Mouse (Mus musculus): ENCODE results near the gene Cdc45. TPM values are rescaled to one million over a fixed set of nuclear protein-coding genes. Genes with fewer than 3 reads are reported as not detected.

Cdc45 gene
- total RNA-seq, 1 experiment from 2014 or later = 65.1 TPM

DNA sequence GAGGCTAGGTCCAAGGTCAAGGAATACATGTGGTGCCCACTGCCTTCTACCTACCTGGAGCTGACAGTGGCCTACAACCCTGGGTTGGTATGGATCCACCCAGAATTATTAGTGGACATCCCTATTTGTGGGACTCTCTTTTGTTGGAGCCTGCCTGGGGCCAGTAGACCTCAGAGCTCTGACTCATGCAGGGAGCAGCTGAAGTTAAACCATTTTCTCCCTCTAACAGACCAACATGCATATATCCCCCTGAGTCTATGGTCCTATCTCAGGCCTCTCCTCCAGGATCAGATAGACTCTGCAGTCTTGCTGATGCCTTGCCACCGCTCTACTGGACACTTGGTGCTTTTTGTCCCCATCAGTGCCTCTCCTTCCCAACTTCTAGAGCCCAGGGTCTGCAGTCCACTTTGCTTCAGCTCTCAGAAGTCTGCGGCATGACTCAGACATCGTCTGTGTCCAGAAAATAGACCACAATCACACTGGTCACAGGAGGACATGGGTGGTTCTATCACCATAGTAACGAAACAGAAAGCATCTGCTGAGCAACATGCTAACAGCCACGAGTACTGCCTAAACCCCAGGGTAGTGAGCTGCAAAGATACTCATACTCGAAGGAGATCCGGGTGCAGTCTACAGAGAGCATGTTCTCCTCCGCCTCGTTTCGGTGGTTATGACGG, 16.4 kb downstream of the Cdc45 start:
- ATAC-seq (replicated peaks; ENCODE audit: low read depth, poor library complexity, severe bottlenecking) = no peak

DNA sequence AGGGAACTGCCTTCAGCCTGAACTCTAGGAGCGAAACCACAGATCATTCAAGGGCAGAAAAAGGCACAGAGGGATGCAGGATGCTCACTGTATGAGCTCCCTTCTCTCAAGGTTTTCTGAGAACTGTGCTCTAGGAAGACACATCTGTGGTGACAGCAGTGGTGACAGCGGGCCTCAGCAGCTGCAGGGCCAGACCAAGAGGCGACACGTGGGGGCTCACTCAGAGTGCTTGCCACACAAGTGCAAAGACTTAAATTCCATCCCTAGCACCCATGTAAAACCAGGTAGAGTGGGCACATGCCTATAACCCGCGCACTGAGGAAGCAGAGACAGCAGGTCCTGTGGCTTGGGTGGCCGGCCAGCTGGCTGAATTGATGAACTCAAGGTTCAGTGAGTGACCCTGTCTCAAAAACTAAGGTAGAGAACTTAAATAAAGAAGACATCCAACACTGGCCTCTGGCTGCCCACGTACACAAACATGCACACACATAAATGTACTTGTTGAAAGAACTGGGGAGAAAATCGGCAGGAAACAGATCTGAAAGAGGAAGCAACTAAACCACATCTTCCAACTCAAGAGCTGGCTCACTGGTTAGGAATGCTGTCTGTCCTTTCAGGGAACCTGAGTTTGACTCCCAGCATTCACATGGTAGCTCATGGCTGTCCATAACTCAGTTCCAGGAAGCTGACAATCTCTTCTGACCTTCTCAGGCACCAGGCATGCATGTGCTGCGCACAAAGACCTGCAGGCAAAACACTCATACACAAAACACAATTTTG, 23.0 kb downstream of the Cdc45 start:
- peak; percentile 72 for ATAC-seq (replicated peaks; ENCODE audit: low read depth, poor library complexity, severe bottlenecking)

DNA sequence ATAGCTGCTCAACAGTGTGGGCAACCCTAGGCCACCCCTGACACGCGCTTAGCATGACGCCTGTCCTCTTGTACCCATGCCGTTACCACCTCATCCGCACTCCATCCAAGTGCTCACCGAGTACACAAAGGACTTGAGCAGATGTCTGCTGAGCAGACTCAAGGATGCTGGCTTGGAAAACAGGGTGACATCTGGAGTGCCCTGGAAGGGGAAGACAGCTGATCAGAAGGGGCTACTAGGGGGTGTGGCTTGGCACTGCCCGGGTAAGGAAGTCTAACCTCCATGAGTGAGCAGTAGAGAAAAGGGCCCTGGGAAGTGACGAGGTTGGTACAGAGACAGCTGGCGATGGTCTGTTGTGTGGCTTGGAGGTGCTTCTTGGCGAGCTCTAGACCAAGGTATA, 25.1 kb downstream of the Cdc45 start:
- ATAC-seq (replicated peaks; ENCODE audit: low read depth, poor library complexity, severe bottlenecking) = no peak

DNA sequence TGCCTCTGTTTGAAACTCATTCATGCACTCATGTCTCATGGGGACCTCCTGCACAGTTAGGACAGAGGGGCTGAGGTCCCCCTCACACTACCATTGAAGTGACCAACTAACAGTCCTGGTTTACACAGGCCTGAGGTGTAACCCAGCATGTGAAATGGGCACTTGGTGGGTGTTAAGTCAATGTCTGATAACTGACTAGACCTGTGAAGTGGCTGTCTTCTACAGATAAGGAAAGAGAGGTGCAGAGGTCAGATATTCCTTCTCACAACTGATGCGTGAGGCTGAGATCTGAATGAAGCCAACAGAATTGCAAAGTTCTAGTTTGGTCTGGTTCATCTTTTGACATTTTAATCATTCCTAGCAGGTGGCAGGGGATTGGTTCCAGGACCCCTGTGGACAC, 26.3 kb downstream of the Cdc45 start:
- no peak for ATAC-seq (replicated peaks; ENCODE audit: low read depth, poor library complexity, severe bottlenecking)

DNA sequence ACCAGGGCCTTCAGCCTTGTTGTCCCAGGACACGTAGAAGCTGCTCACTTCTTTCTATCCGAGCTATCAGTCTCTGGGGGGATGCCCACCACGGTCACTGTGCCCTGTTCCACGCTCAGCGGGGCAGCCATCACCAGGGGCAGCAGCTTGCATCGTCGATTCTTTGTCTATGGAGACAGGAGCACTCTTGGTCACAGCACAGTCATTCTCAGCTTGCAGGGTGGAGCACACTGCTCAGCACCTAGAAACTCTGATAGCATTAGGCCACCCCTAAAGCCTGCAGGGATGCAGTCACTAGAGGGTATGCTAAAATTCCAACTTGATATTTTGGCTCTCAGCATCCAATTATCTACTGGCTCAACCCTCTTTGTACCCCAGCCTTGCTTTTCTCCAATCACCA, 26.8 kb downstream of the Cdc45 start:
- ATAC-seq (replicated peaks; ENCODE audit: low read depth, poor library complexity, severe bottlenecking) = no peak

DNA sequence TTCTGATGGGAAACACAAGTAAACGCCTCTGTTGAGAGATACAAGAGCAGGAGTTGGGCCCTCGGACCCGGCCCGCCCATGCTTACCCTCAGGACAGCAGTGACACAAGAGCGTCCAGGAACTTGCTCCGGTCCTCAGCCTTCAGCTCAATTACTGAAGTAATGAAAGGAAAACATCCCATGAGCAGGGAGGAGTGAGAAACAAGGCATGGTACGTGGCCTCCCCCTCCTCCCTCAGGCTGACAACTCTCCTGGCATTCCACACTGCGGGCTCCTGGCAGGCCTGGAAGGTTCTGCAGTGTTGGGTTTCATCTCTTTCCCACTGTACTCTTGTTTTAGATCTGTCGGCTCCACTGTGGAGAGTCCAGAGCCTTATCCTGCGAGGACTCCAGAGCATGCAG, 30.0 kb downstream of the Cdc45 start:
- ATAC-seq (replicated peaks; ENCODE audit: low read depth, poor library complexity, severe bottlenecking) = no peak

DNA sequence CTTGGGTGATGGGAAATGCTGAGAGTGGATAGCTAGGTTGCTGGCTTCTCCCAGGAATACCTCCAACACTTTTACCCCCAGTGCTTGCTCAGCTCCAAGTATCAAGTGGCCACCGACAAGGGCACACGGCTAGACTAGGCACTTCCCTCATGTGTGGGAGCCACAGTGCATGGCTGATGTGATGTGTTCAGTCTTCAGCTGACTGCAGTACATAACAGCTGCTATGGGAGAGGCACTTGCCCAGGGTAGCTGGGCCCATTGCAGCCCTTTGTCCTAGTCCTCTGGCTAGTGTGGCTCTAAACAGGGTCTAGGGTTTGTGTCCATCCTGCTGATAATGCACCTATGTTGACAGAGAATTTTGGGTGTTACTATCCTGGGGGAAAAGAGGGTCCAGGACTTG, 33.3 kb downstream of the Cdc45 start:
- ATAC-seq (replicated peaks; ENCODE audit: low read depth, poor library complexity, severe bottlenecking) = no peak

DNA sequence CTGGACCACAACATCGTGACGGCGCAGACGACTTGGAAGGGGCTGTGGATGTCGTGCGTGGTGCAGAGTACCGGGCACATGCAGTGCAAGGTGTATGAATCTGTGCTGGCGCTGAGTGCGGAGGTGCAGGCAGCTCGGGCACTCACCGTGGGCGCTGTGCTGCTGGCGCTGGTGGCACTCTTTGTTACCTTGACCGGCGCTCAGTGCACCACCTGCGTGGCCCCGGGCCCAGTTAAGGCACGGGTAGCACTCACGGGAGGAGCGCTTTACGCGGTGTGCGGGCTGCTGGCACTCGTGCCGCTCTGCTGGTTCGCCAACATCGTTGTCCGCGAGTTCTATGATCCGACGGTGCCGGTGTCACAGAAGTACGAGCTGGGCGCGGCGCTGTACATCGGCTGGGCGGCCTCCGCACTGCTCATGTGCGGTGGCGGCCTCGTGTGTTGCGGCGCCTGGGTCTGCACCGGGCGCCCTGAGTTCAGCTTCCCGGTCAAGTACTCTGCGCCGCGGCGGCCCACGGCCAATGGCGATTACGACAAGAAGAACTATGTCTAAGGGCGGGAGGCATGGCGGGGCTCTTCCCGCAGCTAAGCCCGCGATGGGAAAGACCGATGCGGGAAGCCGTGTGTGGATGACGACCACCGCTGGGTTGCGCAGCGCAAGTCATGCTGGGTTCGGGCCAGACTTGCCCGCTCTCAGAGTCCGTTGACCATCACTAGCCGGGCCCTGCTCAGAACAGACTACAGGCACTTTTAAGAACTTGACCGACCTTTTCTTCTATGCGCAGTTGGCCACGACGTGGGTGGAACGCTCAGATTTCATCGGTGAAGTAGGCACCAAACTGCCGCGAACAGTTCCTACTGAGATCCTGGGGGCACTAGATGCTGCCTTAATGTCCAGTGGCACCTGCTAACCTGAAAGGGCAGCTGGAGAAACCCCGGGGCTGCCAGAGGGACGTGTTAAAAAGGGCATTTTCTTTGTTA, 34.4 kb downstream of the Cdc45 start:
- ATAC-seq (replicated peaks; ENCODE audit: low read depth, poor library complexity, severe bottlenecking) = peak; percentile 31

DNA sequence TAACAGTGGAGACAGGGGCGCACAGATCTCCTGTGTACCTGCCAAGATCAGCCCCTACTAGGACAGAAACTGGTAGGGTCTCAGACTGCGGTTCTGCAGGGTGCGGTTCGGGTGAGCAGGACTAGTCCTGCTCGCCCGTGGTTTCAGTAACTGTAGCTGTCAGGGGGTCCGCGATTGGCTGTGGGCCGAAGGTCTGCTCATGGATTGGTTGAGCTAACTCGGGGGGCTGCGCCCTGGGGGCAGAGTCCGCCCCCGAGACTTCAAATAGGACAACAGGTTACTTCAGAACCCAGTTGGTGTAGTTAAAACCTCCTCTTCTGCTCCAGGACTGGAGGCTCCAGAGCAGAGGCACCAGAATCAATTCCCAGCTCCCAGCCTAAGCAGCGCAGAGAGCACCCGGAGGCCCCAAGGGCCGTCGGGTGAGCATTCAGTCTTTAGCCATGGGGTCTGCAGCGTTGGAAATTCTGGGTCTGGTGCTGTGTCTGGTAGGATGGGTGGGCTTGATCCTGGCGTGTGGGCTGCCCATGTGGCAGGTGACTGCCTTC, 35.2 kb downstream of the Cdc45 start, which contains the start of gene Cldn5:
Gene Cldn5, plus strand, starts transcription at position 292 of the 545 bp plus-strand sequence.
- ATAC-seq (replicated peaks; ENCODE audit: low read depth, poor library complexity, severe bottlenecking) = 0 out of 2 replicates have a peak, but pooled peaks have one; percentile 14

DNA sequence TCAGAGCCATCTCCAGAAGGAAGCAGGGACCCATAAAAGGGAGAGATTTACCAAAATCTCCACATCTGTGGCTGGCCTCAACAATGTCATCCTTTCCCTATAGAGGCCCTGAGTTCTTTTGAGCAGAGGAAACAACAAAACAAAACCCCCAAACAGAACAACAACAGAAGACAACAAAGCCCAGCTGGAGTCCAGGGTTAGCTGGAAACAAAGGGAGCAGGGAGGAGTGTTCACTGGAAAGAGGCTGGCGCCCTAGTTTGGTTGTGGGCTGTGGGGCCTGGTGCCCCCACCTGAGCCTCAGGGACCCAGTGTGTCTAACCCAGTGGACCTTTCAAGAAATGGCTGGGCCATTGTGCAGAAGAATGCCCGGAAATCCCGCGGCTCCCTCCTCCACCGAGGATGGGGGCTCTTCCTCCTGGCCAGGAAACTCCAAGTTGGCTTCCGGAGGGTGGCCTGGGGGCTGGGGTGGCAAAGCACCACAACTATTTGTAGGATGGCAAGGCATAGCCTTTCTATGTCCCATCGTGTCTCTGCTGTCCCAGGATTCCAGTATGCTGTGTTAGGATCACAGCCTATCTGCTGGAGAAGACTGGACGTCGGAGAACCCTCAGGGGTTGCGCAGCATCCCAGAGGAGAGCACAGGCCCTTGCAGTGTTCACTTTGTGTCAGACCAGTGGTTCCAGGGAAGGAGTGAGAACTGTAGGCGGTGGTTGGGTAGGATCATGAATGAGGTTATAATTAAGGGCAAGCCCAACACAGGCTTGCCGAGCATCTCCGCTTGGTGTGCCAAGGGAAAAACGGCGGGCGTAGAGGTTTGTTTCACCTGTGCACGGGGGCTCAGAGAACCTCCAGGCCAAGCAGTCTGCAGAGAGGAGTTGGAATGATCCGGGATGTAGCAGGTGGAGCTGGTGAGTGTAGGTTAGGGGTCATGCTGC, 35.9 kb downstream of the Cdc45 start:
- ATAC-seq (replicated peaks; ENCODE audit: low read depth, poor library complexity, severe bottlenecking) = no peak

DNA sequence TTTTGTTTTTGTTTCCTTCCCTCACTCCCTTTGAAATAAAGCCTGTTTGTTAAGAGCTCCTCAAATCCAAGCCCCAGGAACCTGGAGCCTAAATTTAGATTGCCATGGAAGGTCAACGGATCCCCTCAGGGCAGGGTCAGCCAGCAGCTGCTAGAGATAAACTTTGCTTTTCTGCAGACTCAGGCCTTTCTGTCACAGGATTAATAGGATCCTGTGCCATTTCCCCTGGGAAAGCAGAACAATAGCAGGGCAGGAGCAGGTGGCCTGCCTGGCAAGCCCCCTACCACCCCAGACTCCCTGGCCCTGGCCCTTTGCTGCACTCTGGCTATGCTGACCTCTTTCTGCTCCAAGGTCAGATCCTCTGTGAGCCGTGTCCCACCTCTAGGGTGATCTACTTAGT, 37.9 kb downstream of the Cdc45 start:
- ATAC-seq (replicated peaks; ENCODE audit: low read depth, poor library complexity, severe bottlenecking) = no peak

DNA sequence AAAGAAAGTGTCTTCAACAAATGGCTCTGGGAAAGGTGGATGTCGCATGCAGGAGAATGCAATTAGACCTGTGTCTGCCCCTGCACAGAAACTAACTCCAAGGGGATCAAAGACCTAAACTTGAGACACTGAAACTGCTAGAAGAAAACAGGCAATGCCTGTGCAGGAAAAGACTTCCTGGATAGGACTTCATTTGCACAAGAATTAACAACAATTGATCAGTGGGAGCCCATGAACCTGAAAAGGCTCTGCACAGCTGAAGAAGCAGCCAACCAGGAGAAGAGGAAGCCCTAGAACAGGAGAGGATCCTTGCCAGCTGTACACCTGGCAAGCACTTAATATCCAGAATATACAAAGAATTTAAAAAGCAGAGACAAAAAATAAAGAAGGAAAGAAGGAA, 42.3 kb downstream of the Cdc45 start:
- no peak for ATAC-seq (replicated peaks; ENCODE audit: low read depth, poor library complexity, severe bottlenecking)

DNA sequence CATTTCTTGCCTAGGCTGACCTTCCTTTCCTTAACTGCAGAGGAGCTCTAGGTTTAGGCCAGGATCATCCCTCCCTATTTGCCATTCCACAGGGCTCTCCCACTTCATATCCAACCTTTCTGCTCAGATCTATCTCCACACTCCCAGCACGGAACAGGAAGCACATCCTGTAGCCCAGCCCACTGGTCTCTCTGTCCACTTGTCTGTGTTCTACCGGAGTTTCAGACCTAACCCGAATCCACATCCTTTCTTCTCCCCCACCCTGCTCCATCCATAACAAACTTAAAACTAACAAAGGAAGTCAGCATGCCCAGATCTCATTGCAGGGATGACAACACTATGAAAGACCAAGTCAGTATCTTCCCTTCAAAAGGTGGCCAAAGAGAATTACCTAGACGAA, 45.4 kb downstream of the Cdc45 start:
- ATAC-seq (replicated peaks; ENCODE audit: low read depth, poor library complexity, severe bottlenecking) = no peak

DNA sequence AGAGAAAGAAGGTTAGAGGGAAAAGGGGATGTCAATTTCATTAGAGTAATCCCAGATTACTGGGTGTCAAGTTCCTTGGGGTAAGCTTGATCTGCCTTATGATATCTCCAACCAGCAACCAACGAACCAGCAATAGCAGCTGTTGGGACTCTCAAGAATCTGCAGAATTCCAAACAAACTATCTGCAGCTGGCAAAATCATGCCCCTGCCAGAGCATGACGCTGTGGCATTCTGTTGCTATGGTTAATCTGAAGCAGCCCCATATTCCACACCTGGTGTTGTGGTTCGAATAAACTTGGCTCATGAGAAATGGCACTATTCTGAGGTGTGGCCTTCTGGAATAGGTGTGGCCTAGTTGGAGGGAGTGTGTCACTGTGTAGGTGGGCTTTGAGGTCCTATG, 48.8 kb downstream of the Cdc45 start:
- ATAC-seq (replicated peaks; ENCODE audit: low read depth, poor library complexity, severe bottlenecking) = no peak

DNA sequence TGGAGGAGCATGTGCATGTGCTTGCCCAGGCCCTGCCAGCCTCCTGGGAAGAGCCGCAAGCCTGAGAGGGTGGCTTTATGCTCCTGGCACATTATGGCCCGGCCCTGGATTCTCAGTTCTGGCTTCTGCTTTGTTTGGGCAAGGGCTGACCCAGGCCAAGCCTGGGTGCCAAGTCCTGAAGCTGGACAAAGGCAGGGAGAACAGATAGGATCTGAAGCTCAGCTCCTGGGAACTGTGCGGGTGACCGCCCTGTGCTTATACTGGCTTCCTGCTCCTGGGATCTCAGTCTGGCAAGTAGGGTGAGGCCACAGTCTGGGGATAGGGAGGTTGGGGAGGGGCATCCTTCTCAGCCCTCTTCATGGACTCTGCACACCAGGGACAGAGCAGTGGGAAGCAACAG, 50.1 kb downstream of the Cdc45 start:
- no peak for ATAC-seq (replicated peaks; ENCODE audit: low read depth, poor library complexity, severe bottlenecking)

DNA sequence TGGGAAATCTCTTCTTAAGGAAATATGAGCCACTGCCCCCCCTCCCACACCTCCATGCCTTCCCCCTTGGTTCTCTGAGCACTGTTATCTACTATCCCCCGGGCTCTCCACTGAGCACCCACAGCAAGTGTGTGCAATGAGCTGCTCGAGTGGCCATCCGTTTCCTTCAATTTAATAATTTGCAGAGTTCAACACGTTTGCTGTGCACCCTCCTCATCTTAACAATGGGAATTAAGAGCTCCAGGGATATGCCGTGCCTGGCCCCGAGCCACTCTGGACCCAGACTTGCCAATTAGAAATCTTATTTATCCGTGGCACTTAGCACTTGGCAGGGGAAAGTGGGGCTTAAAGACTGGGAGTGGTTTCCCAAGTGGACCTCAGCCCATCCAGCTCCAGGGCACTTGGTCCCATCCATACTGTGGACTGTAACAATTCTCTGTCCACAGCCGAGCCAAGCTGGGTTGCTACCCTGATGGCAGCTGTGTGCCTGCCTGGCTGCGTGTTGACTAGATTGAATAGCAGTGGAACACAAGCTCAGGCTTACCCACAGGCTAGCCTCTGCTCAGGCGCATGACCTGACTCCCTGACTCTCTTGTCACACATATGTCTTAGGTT, 59.8 kb downstream of the Cdc45 start:
- no peak for ATAC-seq (replicated peaks; ENCODE audit: low read depth, poor library complexity, severe bottlenecking)

DNA sequence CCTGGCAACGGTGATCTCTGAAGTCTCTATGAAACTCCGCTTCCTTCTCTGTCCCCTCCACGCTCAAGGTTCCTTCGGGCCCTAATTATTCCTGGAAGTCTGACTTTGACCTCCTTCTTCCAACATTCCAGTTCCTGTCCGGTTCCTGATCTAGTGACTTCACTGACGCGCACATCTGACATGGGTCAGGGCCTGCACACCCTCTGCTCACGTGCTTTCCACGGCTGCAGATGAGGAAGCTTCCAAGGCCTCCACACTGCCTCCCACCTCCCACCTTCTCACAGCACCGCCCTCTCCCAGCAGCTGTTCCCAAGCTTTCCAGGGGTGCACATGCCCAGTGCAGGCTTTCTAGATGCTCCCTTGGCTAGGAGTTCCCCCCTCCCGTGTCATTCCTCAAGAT, 60.7 kb downstream of the Cdc45 start:
- ATAC-seq (replicated peaks; ENCODE audit: low read depth, poor library complexity, severe bottlenecking) = no peak

DNA sequence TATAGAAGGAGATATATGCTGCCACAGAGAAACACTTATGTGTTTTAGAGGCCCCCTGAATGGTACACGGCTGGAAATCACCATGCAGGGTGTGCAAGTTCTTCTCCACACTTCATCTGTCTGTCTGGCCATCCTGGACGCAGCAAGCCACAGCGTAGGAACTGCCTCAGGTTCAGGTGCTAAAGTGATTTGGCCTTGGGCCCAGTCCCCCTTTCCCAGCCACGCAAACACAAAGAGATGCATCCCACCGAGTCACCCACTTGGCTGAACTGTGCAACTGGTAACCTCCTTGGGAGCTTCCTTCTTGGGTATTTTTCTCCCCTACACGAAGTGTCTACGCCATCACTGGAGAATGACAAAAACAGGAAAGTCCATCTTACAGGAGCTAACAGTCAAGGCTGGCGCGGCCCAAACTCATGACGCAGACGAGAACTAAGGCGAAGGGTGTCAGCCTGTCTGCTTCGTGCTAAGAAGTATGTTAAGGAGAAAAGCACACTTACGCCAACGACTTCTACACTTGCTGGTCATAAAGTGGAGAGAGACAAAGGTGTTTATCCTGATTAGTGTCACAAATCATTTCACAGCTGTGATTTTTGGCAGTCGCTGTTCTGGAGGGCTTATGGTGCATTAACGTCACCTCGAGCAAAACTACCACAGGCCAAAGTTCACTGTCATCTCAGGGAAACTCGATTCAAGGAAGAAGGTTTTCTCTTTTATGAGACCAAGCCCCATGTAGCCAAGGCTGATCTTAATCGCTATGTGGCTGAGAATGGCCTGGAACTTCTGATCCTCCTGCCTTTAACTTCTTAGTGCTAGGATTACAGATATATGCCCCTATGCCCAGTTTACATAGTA, 65.3 kb downstream of the Cdc45 start:
- ATAC-seq (replicated peaks; ENCODE audit: low read depth, poor library complexity, severe bottlenecking) = no peak

Measured in common myeloid progenitor, adult 5-6 weeks (primary cell).